Mouse (Mus musculus) CH12.LX (cell line): ENCODE results near the gene Uhrf1bp1l. TPM values are rescaled to one million over a fixed set of nuclear protein-coding genes. Genes with fewer than 3 reads are reported as not detected.
"Not testable (repeated sequence)": the region's sequence is repeated elsewhere in the genome, so short reads cannot be mapped to it uniquely, and the experiment has no call there.

Source experiments
- DNase-seq: peaks from one replicate; pipeline ENCODE4 v3.0.0-alpha.2; 2013; ENCODE audit errors: extremely low read depth
- H3K27ac ChIP-seq: 2 replicates; pipeline ENCODE4 v1.5.1; 2012; ENCODE audit warnings: low read depth, mild to moderate bottlenecking, control low read depth, moderate library complexity; ENCODE audit not compliant: insufficient read depth
- H3K27me3 ChIP-seq: replicated peaks from 2 replicates; pipeline ENCODE3; 2012; ENCODE audit warnings: inconsistent platforms
- H3K36me3 ChIP-seq, 2 experiments: replicated peaks in 1 of 2; 2 replicates each; pipeline versions ENCODE3 to v1.6.1; 2012; ENCODE audit warnings: inconsistent platforms in 1 of 2, low read length in 1 of 2, mild to moderate bottlenecking in 1 of 2, mixed read lengths in 1 of 2, moderate library complexity in 1 of 2; ENCODE audit not compliant: control insufficient read depth in 1 of 2, insufficient read depth in 1 of 2
- H3K4me1 ChIP-seq, 2 experiments: 2 replicates each; pipeline ENCODE4 v1.6.1; 2012; ENCODE audit warnings: inconsistent platforms in 1 of 2, moderate library complexity in 1 of 2; ENCODE audit not compliant: insufficient read depth in 2 of 2, control insufficient read depth in 1 of 2
- H3K4me2 ChIP-seq: 2 replicates; pipeline ENCODE4 v1.6.1; 2012; ENCODE audit warnings: low read depth, mild to moderate bottlenecking, control low read depth; ENCODE audit not compliant: poor library complexity, insufficient read depth, severe bottlenecking
- H3K4me3 ChIP-seq, 3 experiments: fragments of 150-350 bp in 1 of 3; sonication (generic) in 1 of 3; replicated peaks in 1 of 3; 2 replicates each; pipeline versions ENCODE3 to v1.5.1; 2011 to 2012; ENCODE audit warnings: low read depth in 2 of 3, low read length in 2 of 3, mild to moderate bottlenecking in 2 of 3, moderate library complexity in 2 of 3, control low read depth in 1 of 3, improper control_type of control experiment in 1 of 3, inconsistent platforms in 1 of 3, mixed read lengths in 1 of 3; ENCODE audit not compliant: poor library complexity in 1 of 3
- H3K79me2 ChIP-seq: replicated peaks from 2 replicates; pipeline ENCODE4 v1.6.1; 2012; ENCODE audit warnings: mild to moderate bottlenecking, moderate library complexity; ENCODE audit not compliant: control insufficient read depth, poor library complexity, insufficient read depth, severe bottlenecking; ENCODE audit errors: extremely low read depth
- H3K9ac ChIP-seq: 2 replicates; pipeline ENCODE4 v1.6.1; 2012; ENCODE audit warnings: low read depth, mild to moderate bottlenecking, control low read depth, moderate library complexity; ENCODE audit not compliant: insufficient read depth
- H3K9me3 ChIP-seq: replicated peaks from 2 replicates; pipeline ENCODE3; 2012; ENCODE audit warnings: low read length, inconsistent platforms, mixed read lengths
- BHLHE40 ChIP-seq: IDR thresholded peaks from 2 replicates; pipeline ENCODE4 v1.6.1; 2011; ENCODE audit warnings: mild to moderate bottlenecking, low read depth, low read length, improper control_type of control experiment
- CHD2 ChIP-seq: IDR thresholded peaks from 2 replicates; pipeline ENCODE4 v1.6.1; 2011; ENCODE audit warnings: low read length, improper control_type of control experiment
- CTCF ChIP-seq, 2 experiments: IDR thresholded peaks in 1 of 2; conservative IDR thresholded peaks in 1 of 2; 2 replicates each; pipeline ENCODE4 v1.5.1; 2011 to 2012; ENCODE audit warnings: low read depth in 2 of 2, low read length in 2 of 2, improper control_type of control experiment in 1 of 2, inconsistent platforms in 1 of 2, mild to moderate bottlenecking in 1 of 2, moderate library complexity in 1 of 2
- JUN ChIP-seq: IDR thresholded peaks from 2 replicates; pipeline ENCODE4 v1.6.1; 2011; ENCODE audit warnings: low read depth, mild to moderate bottlenecking, low read length, improper control_type of control experiment, moderate library complexity; ENCODE audit not compliant: insufficient read depth
- RAD21 ChIP-seq: IDR thresholded peaks from 2 replicates; pipeline ENCODE4 v1.6.1; 2011; ENCODE audit warnings: low read depth, mild to moderate bottlenecking, low read length, improper control_type of control experiment, moderate library complexity
- TCF12 ChIP-seq: IDR thresholded peaks from 2 replicates; pipeline ENCODE4 v1.6.1; 2014; ENCODE audit warnings: low read depth, mild to moderate bottlenecking, inconsistent platforms, low read length, improper control_type of control experiment
- ZC3H11A ChIP-seq: IDR thresholded peaks from 2 replicates; pipeline ENCODE4 v1.6.1; 2012; ENCODE audit warnings: low read depth, mild to moderate bottlenecking, inconsistent platforms, low read length, improper control_type of control experiment
- dilution Hi-C: fragments of 300-500 bp; cut with MboI; formaldehyde crosslinking; loops from 2 replicates; pipeline ENCODE4 v1.14.3; 2020; ENCODE audit warnings: low sequenced_read_pairs; ENCODE audit not compliant: extremely low pct_unique_long_range_greater_than_20kb, extremely low pct_ligation_motif_present
- in situ Hi-C: fragments of 300-500 bp; cut with MboI; formaldehyde crosslinking; loops from 3 replicates; pipeline ENCODE4 v1.14.3; 2019; ENCODE audit warnings: low sequenced_read_pairs, low pct_ligation_motif_present, low pct_unique_long_range_greater_than_20kb, mixed read lengths
- polyA plus RNA-seq: library from polyadenylated mRNA; unstranded; fragments of >175 nt; gene quantifications from 2 replicates; pipeline ENCODE4 v1.2.1, GENCODE M21; 2012; ENCODE audit warnings: low read depth; ENCODE audit not compliant: insufficient read length
- total RNA-seq, 2 experiments: library from RNA; depleted of rRNA; stranded (reverse); fragments of 300-350 nt in 1 of 2; fragments of >200 nt in 1 of 2; gene quantifications; 2 replicates each; pipeline ENCODE4 v1.2.3; 2012 to 2014

The Uhrf1bp1l gene
- total and polyA plus RNA-seq, 3 experiments = 18.8 to 40.1 (median 27.9) TPM

- no peak for DNase-seq
- no peak overlapping the region for H3K27ac ChIP-seq
- no peak overlapping the region for H3K4me2 ChIP-seq
- dilution Hi-C loops = no loop called here
- no peaks in the 10 kb centered on the region for H3K4me1 ChIP-seq
- no peaks in the 10 kb centered on the region for H3K9me3 ChIP-seq
- no peaks in the 10 kb centered on the region for H3K79me2 ChIP-seq
- in situ Hi-C loops = no loop called here
- no peak overlapping the region for H3K4me3 ChIP-seq
- H3K36me3 ChIP-seq = no peaks in the 10 kb centered on the region
- no peaks in the 10 kb centered on the region for H3K27me3 ChIP-seq
- no peak overlapping the region for H3K9ac ChIP-seq
- TF ChIP-seq BHLHE40 = no peak
- TF ChIP-seq ZC3H11A = no peak
- TF ChIP-seq JUN = no peak
- TF ChIP-seq TCF12 = no peak
Observed at GRCm38 (mm10) chr10:89695194-89695911, 49.4 kb upstream of the Uhrf1bp1l start.

- dilution Hi-C loops, H3K27ac ChIP-seq: not testable (repeated sequence)
Observed at GRCm38 (mm10) chr10:89696270-89696669, 48.5 kb upstream of the Uhrf1bp1l start.

GRCm38 (mm10) chr10:89697956-89698355 lies 46.8 kb upstream of the Uhrf1bp1l start:
- Histone ChIP-seq H3K4me1 (no peaks in the 10 kb centered on the region), H3K9me3 (no peaks in the 10 kb centered on the region), H3K27ac (no peak overlapping the region), H3K4me2 (no peak overlapping the region), H3K27me3 (no peaks in the 10 kb centered on the region), H3K36me3 (no peaks in the 10 kb centered on the region), H3K4me3 (no peak overlapping the region), H3K9ac (no peak overlapping the region), H3K79me2 (no peaks in the 10 kb centered on the region)
- TF ChIP-seq CHD2 = no peak
- DNase-seq = no peak
- in situ Hi-C loops = no loop called here
- dilution Hi-C loops = no loop called here

More at GRCm38 (mm10) chr10:89696270-89696669, 48.5 kb upstream of the Uhrf1bp1l start:
- H3K9ac ChIP-seq, H3K27me3 ChIP-seq, DNase-seq, H3K4me3 ChIP-seq, H3K4me2 ChIP-seq, H3K36me3 ChIP-seq, H3K9me3 ChIP-seq, in situ Hi-C loops, H3K4me1 ChIP-seq, H3K79me2 ChIP-seq: not testable (repeated sequence)
- peak; percentile 10 for TF ChIP-seq RAD21
- peak in 1 of 2 experiments; percentile 22; a peak in 2 of 4 replicates for TF ChIP-seq CTCF (conservative IDR thresholded peaks at IDR 0.05 in 1 of 2, IDR thresholded peaks at IDR 0.05 in 1 of 2; ENCODE audit: low read depth in 2 of 2, low read length in 2 of 2)
